Mouse (Mus musculus) small intestine, adult 2 months (tissue): ENCODE measurements around the gene Pir.

ENCODE experiments used
- CTCF ChIP-seq: fragments of 200-500 bp; IDR thresholded peaks from 2 replicates; pipeline ENCODE4 v1.5.1; 2012; ENCODE audit warnings: low read depth, mild to moderate bottlenecking, control low read depth, inconsistent platforms, low read length, moderate library complexity, mixed read lengths; ENCODE audit not compliant: insufficient replicate concordance, insufficient read length; ENCODE audit errors: extremely low read depth
- POLR2A ChIP-seq: fragments of 200-500 bp; IDR thresholded peaks from 2 replicates; pipeline ENCODE4 v1.6.1; 2012; ENCODE audit warnings: low read depth, mild to moderate bottlenecking, control low read depth, inconsistent platforms, low read length, moderate library complexity

DNA sequence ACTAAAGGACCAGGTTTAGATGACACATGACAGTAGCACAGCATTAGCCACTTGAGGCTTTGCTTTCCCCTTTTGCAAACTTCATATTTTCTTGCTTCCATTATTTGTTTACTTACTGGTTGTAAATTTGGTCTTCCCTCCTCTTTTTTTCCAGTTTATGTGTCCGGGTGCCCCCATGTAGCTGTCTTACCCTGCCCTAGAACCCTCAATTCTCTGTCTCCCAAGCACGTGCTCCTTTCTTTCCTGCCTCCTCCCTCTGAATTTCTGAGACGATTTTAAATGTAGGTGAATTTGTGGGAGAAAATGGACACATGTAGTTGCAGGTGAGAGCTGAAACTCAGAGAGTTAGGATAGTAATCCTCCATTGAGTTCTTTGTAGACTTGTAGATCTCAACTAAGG is 151.3 kb downstream of the Pir start:
- TF ChIP-seq POLR2A (no peak), CTCF (no peak)
